Comparison of ENCODE assay signal across 18 mouse cellular contexts in genomic region chr7:24376456-24376855, GRCm38 (mm10). TPM values are rescaled to one million over a fixed set of nuclear protein-coding genes. Genes with fewer than 3 reads are reported as not detected.
DNase-seq lines count a peak whose midpoint lies in the region; ATAC-seq and TF ChIP-seq lines count a peak whose summit lies in the region.
"Had no signal": no experiment of that assay in that cellular context is flagged by ENCODE, and none has a peak within 500 bp of the region (broad histone marks: within the 10 kb centered on the region; RNA-seq: fewer than 3 reads in every experiment).

No protein-coding gene starts in this region.

- H3K27me3 ChIP-seq in erythroblast, embryonic 14.5 days (ENCODE audit: control insufficient read depth) = peaks cover 5% of the 10 kb centered on the region; the same call in 1 of the 2 replicates
- H3K27me3 ChIP-seq in kidney, embryonic 15.5 days = no peaks in the 10 kb centered on the region; the same call in 1 of the 2 replicates
- H3K27me3 ChIP-seq in kidney, embryonic 16.5 days (ENCODE audit: insufficient read depth, low read length) = no peaks in the 10 kb centered on the region
- no peaks in the 10 kb centered on the region for H3K27me3 ChIP-seq in G1E (ENCODE audit: insufficient read depth, low read length)
- H3K27me3 ChIP-seq in liver, embryonic 13.5 days = 0 out of 2 replicates have a peak, but pooled peaks cover 5% of the 10 kb centered on the region

- H3K27ac ChIP-seq in kidney, embryonic 15.5 days = no peak overlapping the region
- H3K27ac ChIP-seq in kidney, embryonic 16.5 days (ENCODE audit: low read length) = no peak overlapping the region
- H3K27ac ChIP-seq in liver, embryonic 13.5 days = peak overlapping the region; percentile 100
- H3K27ac ChIP-seq: forebrain, embryonic 12.5 days had no signal

- no peaks in the 10 kb centered on the region for H3K9me3 ChIP-seq in erythroblast, embryonic 14.5 days (ENCODE audit: control insufficient read depth, low read length)
- no peaks in the 10 kb centered on the region for H3K9me3 ChIP-seq in kidney, embryonic 15.5 days (replicated peaks)
- no peaks in the 10 kb centered on the region for H3K9me3 ChIP-seq in kidney, embryonic 16.5 days (ENCODE audit: low read length)
- no peaks in the 10 kb centered on the region for H3K9me3 ChIP-seq in G1E (replicated peaks)
- H3K9me3 ChIP-seq in liver, embryonic 13.5 days (replicated peaks) = no peaks in the 10 kb centered on the region
- H3K9me3 ChIP-seq: forebrain, embryonic 12.5 days had no signal

- peak overlapping the region; percentile 80 for H3K4me3 ChIP-seq in erythroblast, embryonic 14.5 days (replicated peaks)
- no peak overlapping the region for H3K4me3 ChIP-seq in kidney, embryonic 15.5 days (replicated peaks)
- H3K4me3 ChIP-seq in kidney, embryonic 16.5 days (ENCODE audit: low read length) = no peak overlapping the region
- peak overlapping the region; percentile 70; the same call in 1 of the 2 replicates for H3K4me3 ChIP-seq in G1E (ENCODE audit: low read depth, low read length)
- H3K4me3 ChIP-seq in liver, embryonic 13.5 days (replicated peaks) = peak overlapping the region; percentile 68
- H3K4me3 ChIP-seq: myocyte had no signal

- intact Hi-C loops in left cerebral cortex, postnatal 25 days (cut with DNase I) = no loop called here

- WGBS in kidney, embryonic 15.5 days = 85% methylated on average over 8 of the region's 8 CpGs
- WGBS in kidney, embryonic 16.5 days = 81% methylated on average over 8 of the region's 8 CpGs
- WGBS in liver, embryonic 13.5 days (ENCODE audit: insufficient replicate concordance) = 56% methylated on average over 8 of the region's 8 CpGs

- ATAC-seq in erythroblast, adult 5-6 weeks (replicated peaks; ENCODE audit: low FRiP score, poor library complexity, severe bottlenecking) = no peak
- no peak for ATAC-seq in kidney, embryonic 15.5 days (replicated peaks; ENCODE audit: low FRiP score)
- no peak for ATAC-seq in kidney, embryonic 16.5 days (ENCODE audit: low FRiP score, low TSS enrichment)
- ATAC-seq in G1E (ENCODE audit: extremely low read depth, insufficient number of reproducible peaks, low FRiP score, poor library complexity, severe bottlenecking) = no peak
- ATAC-seq in liver, embryonic 13.5 days (ENCODE audit: low read depth) = no peak
- ATAC-seq: inflammation-experienced regulatory T-cells, adult 6 months had no signal

- DNase-seq in G1E (ENCODE audit: low spot score) = no peak
- DNase-seq in liver, embryonic 13.5 days = no peak
- DNase-seq in adrenal gland, postnatal 36 days = no peak
- no peak for DNase-seq in left cerebral cortex, postnatal 25 days (ENCODE audit: low spot score in 2 of 2)
- DNase-seq: right cerebral cortex, postnatal 4 days had no signal

- TF ChIP-seq CTCF in G1E (IDR thresholded peaks at IDR 0.05; ENCODE audit: low read depth, low read length) = no peak

- no peak overlapping the region for H3K9ac ChIP-seq in kidney, embryonic 15.5 days
- H3K9ac ChIP-seq in kidney, embryonic 16.5 days (replicated peaks; ENCODE audit: low read length) = no peak overlapping the region
- peak overlapping the region; percentile 100 for H3K9ac ChIP-seq in liver, embryonic 13.5 days
- H3K9ac ChIP-seq: forebrain, embryonic 12.5 days had no signal

- peak overlapping the region; percentile 68 for H3K4me2 ChIP-seq in kidney, embryonic 15.5 days
- H3K4me2 ChIP-seq in kidney, embryonic 16.5 days (replicated peaks; ENCODE audit: low read depth, low read length) = no peak overlapping the region
- peak overlapping the region; percentile 98 for H3K4me2 ChIP-seq in liver, embryonic 13.5 days

- H3K4me1 ChIP-seq in erythroblast, embryonic 14.5 days (ENCODE audit: control insufficient read depth) = peaks cover 96% of the 10 kb centered on the region
- peaks cover 38% of the 10 kb centered on the region for H3K4me1 ChIP-seq in kidney, embryonic 15.5 days
- H3K4me1 ChIP-seq in kidney, embryonic 16.5 days (ENCODE audit: insufficient read depth, low read length) = peaks cover 28% of the 10 kb centered on the region
- peaks cover 83% of the 10 kb centered on the region for H3K4me1 ChIP-seq in G1E (ENCODE audit: insufficient read depth, low read depth, low read length)
- peaks cover 91% of the 10 kb centered on the region for H3K4me1 ChIP-seq in liver, embryonic 13.5 days (replicated peaks)

- peaks cover 99% of the 10 kb centered on the region for H3K36me3 ChIP-seq in erythroblast, embryonic 14.5 days (ENCODE audit: control insufficient read depth)
- H3K36me3 ChIP-seq in kidney, embryonic 15.5 days = no peaks in the 10 kb centered on the region
- no peaks in the 10 kb centered on the region for H3K36me3 ChIP-seq in kidney, embryonic 16.5 days (ENCODE audit: insufficient read depth, low read length)
- peaks cover 91% of the 10 kb centered on the region for H3K36me3 ChIP-seq in G1E (replicated peaks)
- peaks cover 84% of the 10 kb centered on the region for H3K36me3 ChIP-seq in liver, embryonic 13.5 days
- H3K36me3 ChIP-seq: forebrain, embryonic 12.5 days had no signal

RNA-seq across cellular contexts. Expression of gene Kcnn4, which starts 6.4 kb away (rescaled TPM):
- polyA plus RNA-seq in erythroblast, embryonic 14.5 days (2012) = 56.1 and 61.3 TPM in 2 replicates
- total RNA-seq in erythroblast, adult 5-6 weeks (2015; ENCODE audit: low replicate concordance) = 102 and 125 TPM in 2 replicates
- total RNA-seq in erythroblast, adult 5-6 weeks (2017; ENCODE audit: low replicate concordance) = 244 and 272 TPM in 2 replicates
- polyA plus RNA-seq in kidney, embryonic 15.5 days (2015; fragmentation: Nextera tagmentation; extraction: Ambion mirVana) = 4.9 and 5.5 TPM in 2 replicates
- polyA plus RNA-seq in kidney, embryonic 16.5 days (2015; fragmentation: Nextera tagmentation; extraction: Ambion mirVana) = 4.4 and 4.9 TPM in 2 replicates
- total RNA-seq in G1E (2014; fragmentation: Nextera tagmentation) (14.0 and 40.3 TPM in 2 replicates), G1E (2017) (20.4 and 22.9 TPM in 2 replicates)
- polyA plus RNA-seq in G1E (2012) = 66.2 and 70.4 TPM in 2 replicates
- polyA plus RNA-seq in liver, embryonic 13.5 days (2015; fragmentation: Nextera tagmentation; extraction: Ambion mirVana) = 126 and 128 TPM in 2 replicates
- 1 to 10 TPM in 1 of 2 experiments, under 1 TPM in 1; 0.79 to 1.3 TPM for total RNA-seq in adrenal gland, postnatal 36 days (2021)
- total RNA-seq in left cerebral cortex, postnatal 25 days (2021) = under 1 TPM in 1 of 2 experiments, not detected in 1; 0.50 TPM

RNA-seq across cellular contexts. Expression of gene Smg9, which starts 23.0 kb away (rescaled TPM):
- 16.4 and 18.4 TPM in 2 replicates for polyA plus RNA-seq in erythroblast, embryonic 14.5 days (2012)
- total RNA-seq in erythroblast, adult 5-6 weeks (2015; ENCODE audit: low replicate concordance) = 9.6 and 11.1 TPM in 2 replicates
- total RNA-seq in erythroblast, adult 5-6 weeks (2017; ENCODE audit: low replicate concordance) = 13.3 and 16.0 TPM in 2 replicates
- 28.0 and 32.8 TPM in 2 replicates for polyA plus RNA-seq in kidney, embryonic 15.5 days (2015; fragmentation: Nextera tagmentation; extraction: Ambion mirVana)
- 28.3 and 31.9 TPM in 2 replicates for polyA plus RNA-seq in kidney, embryonic 16.5 days (2015; fragmentation: Nextera tagmentation; extraction: Ambion mirVana)
- 21.7 and 77.3 TPM in 2 replicates for total RNA-seq in G1E (2014; fragmentation: Nextera tagmentation)
- 16.1 and 19.1 TPM in 2 replicates for total RNA-seq in G1E (2017)
- 61.5 and 67.4 TPM in 2 replicates for polyA plus RNA-seq in G1E (2012)
- 15.2 and 16.5 TPM in 2 replicates for polyA plus RNA-seq in liver, embryonic 13.5 days (2015; fragmentation: Nextera tagmentation; extraction: Ambion mirVana)
- 10 to 100 TPM; 17.8 to 21.1 TPM for total RNA-seq in adrenal gland, postnatal 36 days (2021)
- total RNA-seq in left cerebral cortex, postnatal 25 days (2021) = 10 to 100 TPM; 38.1 to 40.2 TPM

RNA-seq across cellular contexts. Expression of gene Lypd5, which starts 27.5 kb away (rescaled TPM):
- polyA plus RNA-seq in erythroblast, embryonic 14.5 days (2012) = 0.02 TPM in 1 of 2 replicates, not detected in the other
- total RNA-seq in erythroblast, adult 5-6 weeks (2015; ENCODE audit: low replicate concordance) = not detected in 2 replicates
- total RNA-seq in erythroblast, adult 5-6 weeks (2017; ENCODE audit: low replicate concordance) = not detected in 2 replicates
- polyA plus RNA-seq in kidney, embryonic 15.5 days (2015; fragmentation: Nextera tagmentation; extraction: Ambion mirVana) = 0.28 TPM in 1 of 2 replicates, not detected in the other
- polyA plus RNA-seq in kidney, embryonic 16.5 days (2015; fragmentation: Nextera tagmentation; extraction: Ambion mirVana) = not detected in 2 replicates
- total RNA-seq in G1E (2014; fragmentation: Nextera tagmentation) = not detected in 2 replicates
- total RNA-seq in G1E (2017) = not detected in 2 replicates
- not detected in 2 replicates for polyA plus RNA-seq in G1E (2012)
- not detected in 2 replicates for polyA plus RNA-seq in liver, embryonic 13.5 days (2015; fragmentation: Nextera tagmentation; extraction: Ambion mirVana)
- not detected for total RNA-seq in adrenal gland, postnatal 36 days (2021)
- total RNA-seq in left cerebral cortex, postnatal 25 days (2021) = not detected
- total RNA-seq: adrenal gland, adult 2 months; gastrocnemius, adult 18-20 months; heart, postnatal 25 days; layer of hippocampus, postnatal 10 days; left cerebral cortex, postnatal 14 days had no signal
- polyA plus RNA-seq: adrenal gland, adult 2 months; forebrain, embryonic 12.5 days; inflammation-experienced regulatory T-cells, adult 6 months; lung, postnatal 0 days; myocyte had no signal

RNA-seq across cellular contexts. Expression of gene Tescl, which starts 42.7 kb away (rescaled TPM):
- polyA plus RNA-seq in erythroblast, embryonic 14.5 days (2012) = not detected in 2 replicates
- total RNA-seq in erythroblast, adult 5-6 weeks (2015; ENCODE audit: low replicate concordance) = not detected in 2 replicates
- total RNA-seq in erythroblast, adult 5-6 weeks (2017; ENCODE audit: low replicate concordance) = not detected in 2 replicates
- 0.43 TPM in 1 of 2 replicates, not detected in the other for polyA plus RNA-seq in kidney, embryonic 15.5 days (2015; fragmentation: Nextera tagmentation; extraction: Ambion mirVana)
- 0.19 and 0.42 TPM in 2 replicates for polyA plus RNA-seq in kidney, embryonic 16.5 days (2015; fragmentation: Nextera tagmentation; extraction: Ambion mirVana)
- total RNA-seq in G1E (2014; fragmentation: Nextera tagmentation) = not detected in 2 replicates
- total RNA-seq in G1E (2017) = not detected in 2 replicates
- polyA plus RNA-seq in G1E (2012) = not detected in 2 replicates
- polyA plus RNA-seq in liver, embryonic 13.5 days (2015; fragmentation: Nextera tagmentation; extraction: Ambion mirVana) = not detected in 2 replicates
- under 1 TPM; 0.36 to 0.56 TPM for total RNA-seq in adrenal gland, postnatal 36 days (2021)
- total RNA-seq in left cerebral cortex, postnatal 25 days (2021) = not detected
- total RNA-seq: gastrocnemius, adult 18-20 months; heart, postnatal 25 days; layer of hippocampus, postnatal 10 days; left cerebral cortex, postnatal 14 days had no signal
- polyA plus RNA-seq: forebrain, embryonic 12.5 days; inflammation-experienced regulatory T-cells, adult 6 months had no signal

RNA-seq across cellular contexts. Expression of gene Zfp94, which starts 60.0 kb away (rescaled TPM):
- polyA plus RNA-seq in erythroblast, embryonic 14.5 days (2012) = 0.07 TPM in 1 of 2 replicates, not detected in the other
- total RNA-seq in erythroblast, adult 5-6 weeks (2015; ENCODE audit: low replicate concordance) = 1.0 TPM in 1 of 2 replicates, not detected in the other
- 0.34 and 1.3 TPM in 2 replicates for total RNA-seq in erythroblast, adult 5-6 weeks (2017; ENCODE audit: low replicate concordance)
- 11.3 and 12.1 TPM in 2 replicates for polyA plus RNA-seq in kidney, embryonic 15.5 days (2015; fragmentation: Nextera tagmentation; extraction: Ambion mirVana)
- polyA plus RNA-seq in kidney, embryonic 16.5 days (2015; fragmentation: Nextera tagmentation; extraction: Ambion mirVana) = 12.8 and 13.9 TPM in 2 replicates
- total RNA-seq in G1E (2014; fragmentation: Nextera tagmentation) (8.9 and 12.5 TPM in 2 replicates), G1E (2017) (5.4 and 6.0 TPM in 2 replicates)
- polyA plus RNA-seq in G1E (2012) = 3.1 and 3.5 TPM in 2 replicates
- 2.5 and 2.6 TPM in 2 replicates for polyA plus RNA-seq in liver, embryonic 13.5 days (2015; fragmentation: Nextera tagmentation; extraction: Ambion mirVana)
- 1 to 10 TPM; 3.1 to 4.0 TPM for total RNA-seq in adrenal gland, postnatal 36 days (2021)
- 10 to 100 TPM; 13.2 to 16.9 TPM for total RNA-seq in left cerebral cortex, postnatal 25 days (2021)

Comparison
In these comparisons a context has a peak if more than half of its experiments do, and no peak if none do; other contexts are left out.
1. H3K4me3 ChIP-seq: peak in erythroblast, embryonic 14.5 days (single experiment), G1E (single experiment) and liver, embryonic 13.5 days (single experiment); none in kidney, embryonic 15.5 days (single experiment) and kidney, embryonic 16.5 days (single experiment).